Mouse (Mus musculus): ENCODE data around the gene Cldn10.

GRCm38 (mm10) chr14:118864905-118865304, 77.2 kb downstream of the Cldn10 start:
- no peak for TF ChIP-seq CTCF (IDR thresholded peaks at IDR 0.05)
- no peak for TF ChIP-seq POLR2A (IDR thresholded peaks at IDR 0.05; ENCODE audit: insufficient read depth, low read depth, low read length)
- TF ChIP-seq EP300 (IDR thresholded peaks at IDR 0.05; ENCODE audit: insufficient read depth, low read depth, low read length), result no peak

Data from heart, adult 2 months (tissue).